Mouse (Mus musculus): Measurements from ENCODE around the gene Hspbap1.

The Hspbap1 gene

DNA sequence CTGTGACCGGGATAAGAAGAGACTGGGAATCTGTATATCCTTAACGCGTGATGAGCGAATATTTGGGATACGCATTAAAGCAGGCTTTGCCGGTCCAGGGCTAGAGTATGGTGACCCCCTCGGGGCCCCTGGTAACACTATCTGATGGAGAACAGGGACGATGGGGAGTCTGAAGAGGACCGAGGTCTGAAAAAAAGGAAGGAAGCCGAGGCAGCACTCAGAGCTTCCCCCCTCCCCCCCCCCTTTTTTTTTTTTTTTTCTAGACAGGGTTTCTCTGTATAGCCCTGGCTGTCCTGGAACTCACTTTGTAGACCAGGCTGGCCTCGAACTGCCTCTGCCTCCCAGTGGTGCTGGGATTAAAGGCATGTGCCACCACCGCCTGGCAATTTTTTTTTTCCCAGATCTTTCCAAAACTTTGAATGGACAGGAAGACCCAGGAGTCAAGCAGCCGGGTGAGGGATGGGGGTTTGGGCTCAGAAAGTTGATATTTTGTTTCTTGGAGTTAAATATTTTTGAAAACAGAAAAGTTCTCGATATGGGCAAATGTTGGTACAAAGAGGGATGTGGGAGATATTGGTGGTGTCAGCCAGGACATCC lies 102.3 kb downstream of the Hspbap1 start:
- DNase-seq (ENCODE audit: low spot score): no peak

DNA sequence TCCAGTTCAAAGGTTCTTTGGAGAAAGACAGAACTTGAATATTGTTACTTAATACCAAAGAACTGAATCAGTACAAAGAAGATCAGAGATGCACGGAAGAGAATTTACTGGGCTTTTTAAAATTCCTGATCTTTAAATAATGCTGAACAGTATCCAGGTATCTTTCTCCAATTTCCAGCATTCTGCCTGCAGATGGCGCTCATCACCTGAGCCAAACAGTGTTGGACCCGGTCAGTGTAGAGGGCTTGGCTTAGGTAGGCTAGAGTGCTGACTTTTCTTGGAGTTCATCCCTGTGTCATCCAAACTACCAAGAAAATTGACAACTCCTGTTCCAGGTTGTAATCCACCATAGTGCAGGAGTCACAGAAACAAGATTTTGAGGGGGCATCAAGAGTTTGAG lies 104.2 kb downstream of the Hspbap1 start:
- no peak for DNase-seq (ENCODE audit: low spot score)

All from testis, postnatal 14 days (tissue).